Mouse (Mus musculus) small intestine, adult 2 months (tissue): Measurements from ENCODE around the gene Gucy2d. TPM values are rescaled to one million over a fixed set of nuclear protein-coding genes. Genes with fewer than 3 reads are reported as not detected.

Source experiments
- H3K27ac ChIP-seq: fragments of 200-500 bp; 2 replicates; pipeline ENCODE4 v1.5.1; 2012; ENCODE audit warnings: low read depth, low read length, control low read depth, inconsistent platforms; ENCODE audit not compliant: insufficient read depth
- H3K27me3 ChIP-seq: fragments of 200-500 bp; 2 replicates; pipeline ENCODE4 v1.6.1; 2012; ENCODE audit warnings: mild to moderate bottlenecking, moderate library complexity, low read length, inconsistent platforms; ENCODE audit not compliant: control insufficient read depth, insufficient read depth
- H3K36me3 ChIP-seq: fragments of 200-500 bp; 2 replicates; pipeline ENCODE4 v1.6.1; 2012; ENCODE audit warnings: mild to moderate bottlenecking, low read length, control low read depth, inconsistent platforms; ENCODE audit not compliant: control insufficient read depth, insufficient read depth
- H3K4me1 ChIP-seq: fragments of 200-500 bp; 2 replicates; pipeline ENCODE4 v1.6.1; 2012; ENCODE audit warnings: low read length, inconsistent platforms, mixed read lengths; ENCODE audit not compliant: control insufficient read depth, insufficient read depth, insufficient read length
- H3K4me3 ChIP-seq: fragments of 200-500 bp; 2 replicates; pipeline ENCODE4 v1.5.1; 2012; ENCODE audit warnings: low read depth, mild to moderate bottlenecking, control low read depth, inconsistent platforms, low read length, moderate library complexity
- CTCF ChIP-seq: fragments of 200-500 bp; IDR thresholded peaks from 2 replicates; pipeline ENCODE4 v1.5.1; 2012; ENCODE audit warnings: low read depth, mild to moderate bottlenecking, control low read depth, inconsistent platforms, low read length, moderate library complexity, mixed read lengths; ENCODE audit not compliant: insufficient replicate concordance, insufficient read length; ENCODE audit errors: extremely low read depth
- POLR2A ChIP-seq: fragments of 200-500 bp; IDR thresholded peaks from 2 replicates; pipeline ENCODE4 v1.6.1; 2012; ENCODE audit warnings: low read depth, mild to moderate bottlenecking, control low read depth, inconsistent platforms, low read length, moderate library complexity
- WGBS: fragments of 180-500 bp; shearing (Covaris S2); methylation state at CpG from one replicate; pipeline ENCODE4 v1.1.7; 2018; 5-methylcytosine and 5-hydroxymethylcytosine counted together
- polyA plus RNA-seq: library from polyadenylated mRNA; depleted of rRNA; stranded (reverse); fragments of >200 nt; gene quantifications from 2 replicates; pipeline ENCODE4 v1.2.3, GENCODE M21; 2012; rRNA removed

Gene Gucy2d
- not detected in 2 replicates for polyA plus RNA-seq

GRCm38 (mm10) chr7:98439956-98440466 lies at the start of gene Gucy2d:
Gene Gucy2d, plus strand, starts transcription at chr7:98440416.
- Histone ChIP-seq H3K4me1 (no peaks in the 10 kb centered on the region), H3K36me3 (no peaks in the 10 kb centered on the region), H3K27me3 (no peaks in the 10 kb centered on the region), H3K4me3 (no peak within 1 kb of the TSS), H3K27ac (no peak within 1 kb of the TSS)
- WGBS: 42% methylated on average over 10 of the region's 10 CpGs
- TF ChIP-seq CTCF: no peak
- no peak for TF ChIP-seq POLR2A

DNA sequence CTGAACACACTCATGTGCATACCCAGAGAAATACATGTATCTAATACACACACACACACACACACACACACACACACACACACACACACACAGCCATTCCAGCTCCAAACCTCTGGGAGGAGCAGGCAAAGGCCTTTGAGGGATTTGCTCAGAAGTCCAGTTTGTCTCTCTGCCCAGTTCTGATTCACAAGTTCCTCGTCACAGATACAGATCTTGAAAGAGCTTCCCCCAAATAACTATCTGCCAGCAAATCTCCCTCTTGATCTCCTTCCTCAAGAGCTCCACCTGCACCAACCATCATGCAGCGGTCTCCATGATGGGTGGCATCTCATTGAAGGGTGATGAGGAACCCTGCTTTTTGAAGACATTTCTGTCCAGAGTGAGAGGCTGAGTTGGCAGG lies 49.7 kb upstream of the Gucy2d start:
- no peak overlapping the region for H3K27ac ChIP-seq
- TF ChIP-seq POLR2A (no peak), CTCF (no peak)
- WGBS: 73% methylated on average over 2 of the region's 2 CpGs
- no peak overlapping the region for H3K4me3 ChIP-seq
- no peaks in the 10 kb centered on the region for H3K27me3 ChIP-seq
- H3K36me3 ChIP-seq: no peaks in the 10 kb centered on the region
- peaks cover 27% of the 10 kb centered on the region for H3K4me1 ChIP-seq

DNA sequence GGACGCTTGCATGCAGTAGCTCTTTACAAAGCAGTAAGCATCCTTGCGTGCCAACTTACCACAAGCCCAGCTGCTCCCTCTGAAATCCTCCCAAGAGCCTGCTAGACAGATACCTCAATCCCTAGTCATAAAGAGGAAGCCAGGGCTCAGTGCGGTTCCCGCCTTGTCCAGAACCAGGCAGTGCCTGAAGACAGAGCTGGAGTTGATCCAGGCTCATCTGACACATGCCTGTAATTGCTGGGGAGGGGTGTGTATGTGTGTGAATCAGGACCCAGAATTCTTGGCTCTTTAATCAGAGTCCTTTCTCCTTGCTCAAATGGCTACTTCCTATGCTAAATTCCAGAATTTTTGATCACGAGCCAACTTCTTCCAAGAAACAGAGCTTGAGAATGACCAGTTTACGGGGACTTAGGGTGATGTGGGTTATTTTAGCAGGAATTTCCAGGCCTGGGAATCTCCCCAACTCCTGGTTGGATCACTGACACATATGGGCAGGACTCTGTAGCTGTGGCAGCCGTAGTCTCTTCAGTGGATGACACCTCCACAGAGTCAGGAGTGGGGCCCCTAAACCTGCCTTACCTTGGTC lies 48.8 kb upstream of the Gucy2d start:
- H3K27ac ChIP-seq: no peak overlapping the region

DNA sequence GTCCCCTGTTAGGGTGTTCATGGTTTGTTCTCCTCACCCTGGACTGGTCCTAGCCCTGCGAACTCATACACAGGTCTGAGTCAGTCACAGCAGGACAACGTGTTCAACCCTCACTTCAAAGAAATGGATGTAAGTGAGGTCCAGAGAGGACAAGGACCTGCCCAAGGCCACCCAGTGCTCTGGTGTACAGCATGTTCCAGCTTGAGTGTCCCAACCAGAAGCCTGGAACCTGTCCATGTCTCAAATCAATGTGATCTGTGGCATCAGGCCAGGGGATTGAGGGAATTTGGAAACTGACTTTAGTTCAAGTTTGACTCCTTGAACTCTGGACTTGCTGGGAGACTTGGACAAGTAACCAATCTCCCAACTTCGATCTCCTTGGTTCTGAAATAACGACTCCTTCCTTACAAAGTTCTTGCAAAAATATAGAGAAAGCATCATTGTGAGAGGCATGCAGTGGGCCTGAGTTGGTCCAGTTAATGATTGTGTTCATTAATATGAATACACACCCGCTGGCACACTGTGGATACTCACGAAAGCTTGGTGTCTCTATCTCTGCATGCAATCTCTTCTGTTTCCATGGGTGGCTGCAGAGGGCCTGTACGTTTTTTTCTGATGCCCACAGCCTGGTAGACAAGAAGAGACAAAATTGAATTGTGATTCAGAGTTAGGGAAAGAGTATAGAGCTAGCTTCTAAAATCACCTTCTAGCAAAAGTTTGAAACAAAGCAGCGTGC lies 47.6 kb upstream of the Gucy2d start:
- WGBS: 79% methylated on average over 8 of the region's 8 CpGs
- no peaks in the 10 kb centered on the region for H3K27me3 ChIP-seq
- TF ChIP-seq CTCF (no peak), POLR2A (no peak)
- H3K4me3 ChIP-seq: no peak overlapping the region
- peaks cover 11% of the 10 kb centered on the region; the same call in 1 of the 2 replicates for H3K4me1 ChIP-seq
- H3K27ac ChIP-seq: no peak overlapping the region
- H3K36me3 ChIP-seq: no peaks in the 10 kb centered on the region

More for the DNA sequence above, 48.8 kb upstream of the Gucy2d start:
- no peaks in the 10 kb centered on the region for H3K36me3 ChIP-seq
- TF ChIP-seq CTCF (no peak), POLR2A (no peak)
- no peaks in the 10 kb centered on the region for H3K27me3 ChIP-seq
- WGBS: 74% methylated on average over 7 of the region's 7 CpGs
- H3K4me1 ChIP-seq: peaks cover 20% of the 10 kb centered on the region; the same call in 1 of the 2 replicates
- no peak overlapping the region for H3K4me3 ChIP-seq

GRCm38 (mm10) chr7:98402582-98403574 lies 37.3 kb upstream of the Gucy2d start:
- 84% methylated on average over 15 of the region's 15 CpGs for WGBS
- no peaks in the 10 kb centered on the region for H3K27me3 ChIP-seq
- no peak overlapping the region for H3K4me3 ChIP-seq
- TF ChIP-seq POLR2A (no peak), CTCF (no peak)
- no peaks in the 10 kb centered on the region for H3K36me3 ChIP-seq
- H3K4me1 ChIP-seq: no peaks in the 10 kb centered on the region; the same call in 1 of the 2 replicates
- H3K27ac ChIP-seq: no peak overlapping the region

DNA sequence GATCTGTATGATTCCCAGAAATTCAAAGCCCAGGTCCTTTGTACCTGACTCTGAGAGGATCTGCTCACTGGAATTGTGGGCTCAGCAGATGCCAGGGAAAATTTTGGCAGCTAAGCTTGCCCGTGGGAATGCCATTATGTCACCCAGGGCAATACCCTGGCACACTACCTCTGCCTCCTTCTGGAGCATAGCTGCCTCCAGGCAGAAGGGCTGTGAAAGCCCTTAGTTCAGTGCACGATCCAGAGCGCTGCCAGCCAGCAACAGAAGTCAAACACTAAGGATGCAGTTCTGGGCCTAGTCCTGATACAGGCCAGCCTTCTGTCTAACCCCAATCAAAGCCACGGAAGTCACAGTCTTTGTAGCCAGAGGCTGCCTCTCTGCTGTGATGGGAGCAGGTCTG lies 36.2 kb upstream of the Gucy2d start:
- Histone ChIP-seq H3K27me3 (no peaks in the 10 kb centered on the region), H3K36me3 (no peaks in the 10 kb centered on the region), H3K27ac (no peak overlapping the region), H3K4me1 (no peaks in the 10 kb centered on the region; the same call in 1 of the 2 replicates), H3K4me3 (no peak overlapping the region)
- 91% methylated on average over 4 of the region's 4 CpGs for WGBS
- TF ChIP-seq CTCF (no peak), POLR2A (no peak)
